Mouse (Mus musculus) lung, embryonic 14.5 days (tissue): ENCODE results near the gene Mgat1. TPM values are rescaled to one million over a fixed set of nuclear protein-coding genes. Genes with fewer than 3 reads are reported as not detected.

Experiments used
- ATAC-seq: fragments of 200-750 bp; cut with Nextera tagmentation; 2 replicates; pipeline ENCODE4 v1.8.0; 2017; ENCODE audit warnings: mild to moderate bottlenecking, moderate TSS enrichment, moderate library complexity; ENCODE audit not compliant: insufficient read depth
- DNase-seq: peaks from one replicate; pipeline ENCODE4 v3.0.0-alpha.2; 2015
- H3K27ac ChIP-seq: fragments of 300-500 bp; sonication (generic); 2 replicates; pipeline ENCODE4 v1.5.1; 2014; ENCODE audit warnings: low read depth, mild to moderate bottlenecking, moderate library complexity
- H3K27me3 ChIP-seq: fragments of 300-500 bp; sonication (generic); 2 replicates; pipeline ENCODE4 v1.6.1; 2014; ENCODE audit warnings: low read length, control low read depth; ENCODE audit not compliant: insufficient read depth
- H3K36me3 ChIP-seq: fragments of 300-500 bp; sonication (generic); 2 replicates; pipeline ENCODE4 v1.6.1; 2014; ENCODE audit warnings: control low read depth; ENCODE audit not compliant: insufficient read depth
- H3K4me1 ChIP-seq: fragments of 300-500 bp; sonication (generic); 2 replicates; pipeline ENCODE4 v1.6.1; 2014; ENCODE audit warnings: antibody characterized with exemption, control low read depth; ENCODE audit not compliant: insufficient read depth
- H3K4me2 ChIP-seq: fragments of 300-500 bp; sonication (generic); 2 replicates; pipeline ENCODE4 v1.6.1; 2014; ENCODE audit warnings: mild to moderate bottlenecking
- H3K4me3 ChIP-seq: fragments of 300-500 bp; sonication (generic); 2 replicates; pipeline ENCODE4 v1.5.1; 2014; ENCODE audit warnings: low read depth, low read length
- H3K9ac ChIP-seq: fragments of 300-500 bp; sonication (generic); 2 replicates; pipeline ENCODE4 v1.6.1; 2014
- H3K9me3 ChIP-seq: fragments of 300-500 bp; sonication (generic); 2 replicates; pipeline ENCODE4 v1.6.1; 2016; ENCODE audit warnings: low read depth, low read length, control low read depth
- CTCF ChIP-seq: IDR thresholded peaks from 2 replicates; pipeline ENCODE4 v1.5.1; 2016; ENCODE audit warnings: antibody characterized with exemption, low read depth
- WGBS: fragments of 180-500 bp; shearing (Covaris S2); extraction: QIAGEN DNeasy Blood & Tissue Kit; methylation state at CpG from one replicate; pipeline ENCODE4 v1.1.7; 2014; 5-methylcytosine and 5-hydroxymethylcytosine counted together
- polyA plus RNA-seq: library from polyadenylated mRNA; unstranded; fragments of >200 nt; fragmentation: Nextera tagmentation; extraction: Ambion mirVana; gene quantifications from 2 replicates; pipeline ENCODE4 v1.2.1, GENCODE M21; 2014

Gene Mgat1
- polyA plus RNA-seq, 1 experiment from 2014 or later = 60.0 TPM

- DNase-seq (no peak), ATAC-seq (no peak)
- Histone ChIP-seq H3K36me3 (peaks cover 46% of the 10 kb centered on the region), H3K27me3 (no peaks in the 10 kb centered on the region), H3K4me2 (no peak overlapping the region), H3K4me1 (no peaks in the 10 kb centered on the region), H3K9ac (no peak overlapping the region), H3K27ac (no peak overlapping the region), H3K4me3 (no peak overlapping the region), H3K9me3 (no peaks in the 10 kb centered on the region)
- TF ChIP-seq CTCF = no peak
- WGBS = 82% methylated on average over 7 of the region's 7 CpGs
These were observed 20.1 kb downstream of the Mgat1 start for GRCm38 (mm10) chr11:49264081-49264480.

GRCm38 (mm10) chr11:49264622-49265021 lies 20.6 kb downstream of the Mgat1 start:
- Histone ChIP-seq H3K9ac (no peak overlapping the region), H3K9me3 (no peaks in the 10 kb centered on the region), H3K4me2 (no peak overlapping the region), H3K27me3 (no peaks in the 10 kb centered on the region), H3K4me3 (no peak overlapping the region), H3K27ac (no peak overlapping the region), H3K36me3 (peaks cover 46% of the 10 kb centered on the region), H3K4me1 (no peaks in the 10 kb centered on the region)
- no peak for TF ChIP-seq CTCF
- peak; percentile 15 for DNase-seq
- WGBS = 61% methylated on average over 11 of the region's 11 CpGs
- no peak for ATAC-seq

GRCm38 (mm10) chr11:49265101-49265500 lies 21.1 kb downstream of the Mgat1 start:
- no peak for TF ChIP-seq CTCF
- H3K4me2 ChIP-seq = no peak overlapping the region
- H3K27ac ChIP-seq = no peak overlapping the region
- 81% methylated on average over 8 of the region's 8 CpGs for WGBS
- no peak overlapping the region for H3K4me3 ChIP-seq
- no peak overlapping the region for H3K9ac ChIP-seq
- H3K36me3 ChIP-seq = peaks cover 42% of the 10 kb centered on the region
- H3K27me3 ChIP-seq = no peaks in the 10 kb centered on the region
- DNase-seq (no peak), ATAC-seq (no peak)
- no peaks in the 10 kb centered on the region for H3K4me1 ChIP-seq
- H3K9me3 ChIP-seq = no peaks in the 10 kb centered on the region

GRCm38 (mm10) chr11:49266671-49267070 lies 22.7 kb downstream of the Mgat1 start:
- DNase-seq = no peak
- H3K4me3 ChIP-seq = no peak overlapping the region

GRCm38 (mm10) chr11:49267316-49267715 lies 23.3 kb downstream of the Mgat1 start:
- WGBS = 78% methylated on average over 10 of the region's 10 CpGs
- H3K9me3 ChIP-seq = no peaks in the 10 kb centered on the region
- peaks cover 20% of the 10 kb centered on the region; the same call in 1 of the 2 replicates for H3K36me3 ChIP-seq
- DNase-seq (no peak), ATAC-seq (no peak)
- H3K27me3 ChIP-seq = no peaks in the 10 kb centered on the region
- TF ChIP-seq CTCF = no peak
- H3K27ac ChIP-seq = peak overlapping the region; percentile 50; the same call in 1 of the 2 replicates
- H3K4me2 ChIP-seq = no peak overlapping the region
- H3K9ac ChIP-seq = no peak overlapping the region
- H3K4me1 ChIP-seq = no peaks in the 10 kb centered on the region
- no peak overlapping the region for H3K4me3 ChIP-seq

More at GRCm38 (mm10) chr11:49266671-49267070, 22.7 kb downstream of the Mgat1 start:
- TF ChIP-seq CTCF = no peak
- no peaks in the 10 kb centered on the region for H3K4me1 ChIP-seq
- no peak overlapping the region for H3K9ac ChIP-seq
- 0 out of 2 replicates have a peak, but pooled peaks have one; percentile 25 for ATAC-seq
- H3K27me3 ChIP-seq = no peaks in the 10 kb centered on the region
- no peaks in the 10 kb centered on the region for H3K9me3 ChIP-seq
- peaks cover 26% of the 10 kb centered on the region for H3K36me3 ChIP-seq
- WGBS = 40% methylated on average over 6 of the region's 6 CpGs
- H3K27ac ChIP-seq = no peak overlapping the region
- no peak overlapping the region for H3K4me2 ChIP-seq

- WGBS = 59% methylated on average over 15 of the region's 15 CpGs
- no peak for ATAC-seq
- Histone ChIP-seq H3K4me3 (no peak overlapping the region), H3K4me2 (no peak overlapping the region), H3K9ac (no peak overlapping the region), H3K27ac (peak overlapping the region; percentile 50; the same call in 1 of the 2 replicates), H3K4me1 (no peaks in the 10 kb centered on the region), H3K9me3 (no peaks in the 10 kb centered on the region), H3K27me3 (no peaks in the 10 kb centered on the region), H3K36me3 (peaks cover 12% of the 10 kb centered on the region; the same call in 1 of the 2 replicates)
- DNase-seq = peak; percentile 29
- no peak for TF ChIP-seq CTCF
These were observed 24.1 kb downstream of the Mgat1 start for GRCm38 (mm10) chr11:49267970-49268579.

GRCm38 (mm10) chr11:49269761-49270160 lies 25.8 kb downstream of the Mgat1 start:
- Histone ChIP-seq H3K9ac (no peak overlapping the region), H3K4me2 (no peak overlapping the region), H3K36me3 (no peaks in the 10 kb centered on the region; the same call in 1 of the 2 replicates), H3K27ac (no peak overlapping the region), H3K27me3 (no peaks in the 10 kb centered on the region), H3K4me3 (no peak overlapping the region), H3K4me1 (no peaks in the 10 kb centered on the region), H3K9me3 (no peaks in the 10 kb centered on the region)
- WGBS = 92% methylated on average over 9 of the region's 9 CpGs
- no peak for TF ChIP-seq CTCF
- no peak for ATAC-seq
- no peak for DNase-seq
